ENCODE assay signal across 9 mouse cellular contexts in the genomic region with DNA sequence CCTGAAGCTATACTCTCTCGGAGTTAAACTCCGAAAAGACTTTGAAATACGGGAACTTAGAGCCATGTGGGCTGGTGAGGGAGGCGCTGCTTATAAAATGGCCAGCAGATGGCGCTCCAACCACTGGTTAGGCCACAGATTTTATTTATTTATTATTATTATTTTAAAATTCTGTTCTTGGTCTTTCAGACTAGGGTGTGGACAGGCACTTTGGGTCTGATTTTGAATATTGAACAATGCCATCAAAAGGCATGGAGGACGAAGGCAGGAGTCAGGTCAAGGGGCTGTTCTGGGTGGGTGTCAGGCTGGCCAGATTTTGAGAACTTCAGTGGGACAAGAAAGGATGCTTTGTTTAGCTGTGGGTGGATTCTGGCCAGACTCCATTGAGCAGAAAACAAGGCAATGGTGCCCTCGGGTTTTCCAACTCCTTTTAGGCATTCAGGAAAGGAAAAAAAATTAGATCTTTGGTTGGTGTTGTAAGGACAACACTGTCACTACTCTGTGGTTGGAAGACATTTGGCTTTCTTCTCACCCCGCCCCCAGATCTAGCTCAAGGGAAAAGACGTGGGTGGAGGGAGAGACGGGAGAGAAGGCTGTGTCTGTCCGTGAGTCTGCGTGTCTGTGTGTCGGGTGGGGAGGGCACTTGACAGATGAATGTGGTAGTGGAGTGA.
DNase-seq lines count a peak whose midpoint lies in the region; ATAC-seq and TF ChIP-seq lines count a peak whose summit lies in the region.
"Had no signal": no experiment of that assay in that cellular context is flagged by ENCODE, and none has a peak within 500 bp of the region (broad histone marks: within the 10 kb centered on the region; RNA-seq: fewer than 3 reads in every experiment).

No protein-coding gene starts in this region.

- intact Hi-C loops in heart, postnatal 10 days (cut with DNase I), result loop anchor here (1.0 to 10.0 kb wide), 6 partner anchors 67 to 806 kb away; partner anchors contain the start of gene Tbx3

- TF ChIP-seq POLR2A in bone marrow macrophage, adult 2 months (IDR thresholded peaks at IDR 0.05; ENCODE audit: borderline replicate concordance, low read depth, low read length), result no peak
- TF ChIP-seq POLR2A in embryonic fibroblast, embryonic 13.5 days (IDR thresholded peaks at IDR 0.05; ENCODE audit: low read depth, low read length), result no peak

- no peaks in the 10 kb centered on the region for H3K4me1 ChIP-seq in bone marrow macrophage, adult 2 months (ENCODE audit: control insufficient read depth, insufficient read depth, low read length)
- H3K4me1 ChIP-seq in embryonic fibroblast, embryonic 13.5 days (ENCODE audit: control insufficient read depth, insufficient read depth, low read length), result peaks cover 4% of the 10 kb centered on the region
- H3K4me1 ChIP-seq in lung, embryonic 16.5 days (replicated peaks; ENCODE audit: control insufficient read depth, insufficient read depth, low read length), result peaks cover 4% of the 10 kb centered on the region
- H3K4me1 ChIP-seq: liver, embryonic 15.5 days had no signal

- H3K27me3 ChIP-seq in lung, embryonic 16.5 days (ENCODE audit: control insufficient read depth, insufficient read depth, low read depth, low read length), result peaks cover 15% of the 10 kb centered on the region

- no peaks in the 10 kb centered on the region for H3K36me3 ChIP-seq in lung, embryonic 16.5 days (ENCODE audit: control insufficient read depth, insufficient read depth, low read length)
- H3K36me3 ChIP-seq: liver, embryonic 15.5 days had no signal

- WGBS in lung, embryonic 16.5 days, result 13% methylated on average over 13 of the region's 13 CpGs

- H3K9me3 ChIP-seq in lung, embryonic 16.5 days (ENCODE audit: control insufficient read depth, low read length), result no peaks in the 10 kb centered on the region
- H3K9me3 ChIP-seq: liver, embryonic 15.5 days had no signal

- peak overlapping the region; percentile 33 for H3K4me2 ChIP-seq in lung, embryonic 16.5 days (ENCODE audit: low read depth, low read length)
- H3K4me2 ChIP-seq: liver, embryonic 15.5 days had no signal

- peak; percentile 46 for DNase-seq in ES-CJ7 (ENCODE audit: low read depth, low spot score)
- peak; percentile 75 to 88 for DNase-seq in heart, postnatal 10 days
- peak; percentile 89 to 90 for DNase-seq in kidney, postnatal 4 days
- DNase-seq in right cerebral cortex, adult 18-20 months, result peak; percentile 48

- 0 out of 2 replicates have a peak overlapping the region, but pooled peaks have one; percentile 34 for H3K9ac ChIP-seq in lung, embryonic 16.5 days (ENCODE audit: low read length)
- H3K9ac ChIP-seq: liver, embryonic 15.5 days had no signal

- TF ChIP-seq CTCF in bone marrow macrophage, adult 2 months (IDR thresholded peaks at IDR 0.05; ENCODE audit: low read depth, low read length), result peak; percentile 80
- peak; percentile 51; the same call in 1 of the 2 replicates for TF ChIP-seq CTCF in embryonic fibroblast, embryonic 13.5 days (IDR thresholded peaks at IDR 0.05; ENCODE audit: borderline replicate concordance, insufficient read depth, low read length)

- H3K27ac ChIP-seq in bone marrow macrophage, adult 2 months (ENCODE audit: insufficient read depth, low read depth, low read length), result no peak overlapping the region
- peak overlapping the region; percentile 35; the same call in 1 of the 2 replicates for H3K27ac ChIP-seq in embryonic fibroblast, embryonic 13.5 days (ENCODE audit: insufficient read depth, low read length)
- H3K27ac ChIP-seq in lung, embryonic 16.5 days (ENCODE audit: low read length), result peak overlapping the region; percentile 80
- H3K27ac ChIP-seq: liver, embryonic 15.5 days had no signal

- peak; percentile 67 for ATAC-seq in lung, embryonic 16.5 days (ENCODE audit: low read depth)
- ATAC-seq in inflammation-experienced regulatory T-cells, adult 6 months, result no peak

- H3K4me3 ChIP-seq in bone marrow macrophage, adult 2 months (ENCODE audit: insufficient read depth, low read length), result no peak overlapping the region
- H3K4me3 ChIP-seq in embryonic fibroblast, embryonic 13.5 days (ENCODE audit: insufficient read depth, low read length), result no peak overlapping the region
- no peak overlapping the region for H3K4me3 ChIP-seq in lung, embryonic 16.5 days (ENCODE audit: low read length)
- H3K4me3 ChIP-seq: liver, embryonic 15.5 days had no signal
